Mouse (Mus musculus): ENCODE data around the gene Wdr82. TPM values are rescaled to one million over a fixed set of nuclear protein-coding genes. Genes with fewer than 3 reads are reported as not detected.

Gene Wdr82
- polyA plus RNA-seq, 1 experiment from 2014 or later, result 40.2 TPM

GRCm38 (mm10) chr9:106145582-106145981 is 25.1 kb upstream of the Wdr82 start:
- no peaks in the 10 kb centered on the region for H3K27me3 ChIP-seq (ENCODE audit: control insufficient read depth, insufficient read depth, low read length)
- no peaks in the 10 kb centered on the region for H3K36me3 ChIP-seq (replicated peaks; ENCODE audit: control insufficient read depth, insufficient read depth)
- WGBS, result 71% methylated on average over 2 of the region's 2 CpGs
- H3K4me1 ChIP-seq (replicated peaks; ENCODE audit: control insufficient read depth, insufficient read depth, low read length), result peaks cover 31% of the 10 kb centered on the region
- H3K4me3 ChIP-seq (replicated peaks; ENCODE audit: low read length), result no peak overlapping the region
- DNase-seq (ENCODE audit: low spot score) (no peak), ATAC-seq (ENCODE audit: low FRiP score) (no peak)
- no peaks in the 10 kb centered on the region for H3K9me3 ChIP-seq (ENCODE audit: control insufficient read depth, low read length)
- H3K9ac ChIP-seq, result no peak overlapping the region
- H3K4me2 ChIP-seq (replicated peaks), result no peak overlapping the region
- no peak overlapping the region for H3K27ac ChIP-seq

DNA sequence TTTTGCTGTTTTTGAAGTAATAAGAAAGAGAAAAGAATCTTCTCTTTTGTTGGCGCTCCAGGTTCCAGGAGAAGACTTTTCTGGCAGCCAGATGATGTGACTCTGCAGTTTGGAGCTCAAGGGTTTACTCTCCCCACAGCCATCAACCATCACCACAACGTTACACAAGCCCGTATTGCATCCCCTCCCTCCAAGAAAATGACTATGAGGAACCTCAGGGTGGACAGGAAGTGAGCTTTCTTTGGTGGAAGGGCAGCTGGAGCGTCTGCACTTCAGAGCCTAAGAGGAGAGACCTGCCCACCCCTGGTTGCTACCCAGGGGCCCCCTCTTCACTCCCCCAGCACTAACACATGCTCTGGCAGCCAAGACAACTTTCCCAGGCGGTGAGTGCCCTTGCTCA is 23.4 kb upstream of the Wdr82 start:
- ATAC-seq (ENCODE audit: low FRiP score) (no peak), DNase-seq (ENCODE audit: low spot score) (no peak)
- H3K27me3 ChIP-seq (ENCODE audit: control insufficient read depth, insufficient read depth, low read length), result no peaks in the 10 kb centered on the region
- H3K9me3 ChIP-seq (ENCODE audit: control insufficient read depth, low read length), result no peaks in the 10 kb centered on the region
- peak overlapping the region; percentile 67 for H3K4me3 ChIP-seq (replicated peaks; ENCODE audit: low read length)
- peak overlapping the region; percentile 63 for H3K4me2 ChIP-seq (replicated peaks)
- H3K27ac ChIP-seq, result peak overlapping the region; percentile 93
- H3K9ac ChIP-seq, result peak overlapping the region; percentile 99
- peaks cover 12% of the 10 kb centered on the region for H3K36me3 ChIP-seq (replicated peaks; ENCODE audit: control insufficient read depth, insufficient read depth)
- WGBS, result 30% methylated on average over 5 of the region's 5 CpGs
- H3K4me1 ChIP-seq (replicated peaks; ENCODE audit: control insufficient read depth, insufficient read depth, low read length), result peaks cover 34% of the 10 kb centered on the region

DNA sequence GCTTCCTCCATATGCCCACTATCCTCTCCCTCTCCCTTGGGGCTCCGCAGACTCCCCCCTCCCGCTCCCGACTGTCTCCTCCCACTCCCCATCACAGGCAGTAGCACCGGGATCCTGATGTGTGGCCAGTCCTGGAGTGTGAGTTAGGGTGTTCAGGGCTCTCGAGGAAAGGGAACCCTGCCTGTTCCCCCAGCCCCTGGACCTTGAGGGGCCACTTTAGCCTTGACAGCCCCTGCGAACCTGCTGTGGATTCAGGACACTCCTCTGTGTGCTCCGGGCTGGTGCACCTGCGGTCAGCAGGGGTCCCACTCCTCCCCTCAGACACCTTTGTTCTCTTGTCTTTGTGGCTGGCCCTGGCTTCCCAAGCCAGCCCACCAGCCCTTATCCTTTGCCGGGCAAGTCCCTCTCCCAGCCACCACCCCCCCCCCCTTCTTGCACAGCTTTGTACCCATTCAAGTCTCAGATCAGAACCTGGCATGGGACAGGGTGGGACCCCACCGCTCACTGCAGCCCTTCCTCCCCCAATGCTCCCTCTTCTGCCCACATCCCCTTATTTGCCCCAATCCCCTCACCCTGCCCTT is 22.8 kb upstream of the Wdr82 start:
- Histone ChIP-seq H3K4me1 (replicated peaks; ENCODE audit: control insufficient read depth, insufficient read depth, low read length) (peaks cover 34% of the 10 kb centered on the region), H3K27ac (peak overlapping the region; percentile 93), H3K4me2 (replicated peaks) (peak overlapping the region; percentile 63), H3K27me3 (ENCODE audit: control insufficient read depth, insufficient read depth, low read length) (no peaks in the 10 kb centered on the region), H3K9me3 (ENCODE audit: control insufficient read depth, low read length) (no peaks in the 10 kb centered on the region), H3K4me3 (replicated peaks; ENCODE audit: low read length) (peak overlapping the region; percentile 67), H3K36me3 (replicated peaks; ENCODE audit: control insufficient read depth, insufficient read depth) (peaks cover 18% of the 10 kb centered on the region), H3K9ac (peak overlapping the region; percentile 99)
- no peak for DNase-seq (ENCODE audit: low spot score)
- ATAC-seq (ENCODE audit: low FRiP score), result peak; percentile 55
- 4% methylated on average over 10 of the region's 10 CpGs for WGBS

DNA sequence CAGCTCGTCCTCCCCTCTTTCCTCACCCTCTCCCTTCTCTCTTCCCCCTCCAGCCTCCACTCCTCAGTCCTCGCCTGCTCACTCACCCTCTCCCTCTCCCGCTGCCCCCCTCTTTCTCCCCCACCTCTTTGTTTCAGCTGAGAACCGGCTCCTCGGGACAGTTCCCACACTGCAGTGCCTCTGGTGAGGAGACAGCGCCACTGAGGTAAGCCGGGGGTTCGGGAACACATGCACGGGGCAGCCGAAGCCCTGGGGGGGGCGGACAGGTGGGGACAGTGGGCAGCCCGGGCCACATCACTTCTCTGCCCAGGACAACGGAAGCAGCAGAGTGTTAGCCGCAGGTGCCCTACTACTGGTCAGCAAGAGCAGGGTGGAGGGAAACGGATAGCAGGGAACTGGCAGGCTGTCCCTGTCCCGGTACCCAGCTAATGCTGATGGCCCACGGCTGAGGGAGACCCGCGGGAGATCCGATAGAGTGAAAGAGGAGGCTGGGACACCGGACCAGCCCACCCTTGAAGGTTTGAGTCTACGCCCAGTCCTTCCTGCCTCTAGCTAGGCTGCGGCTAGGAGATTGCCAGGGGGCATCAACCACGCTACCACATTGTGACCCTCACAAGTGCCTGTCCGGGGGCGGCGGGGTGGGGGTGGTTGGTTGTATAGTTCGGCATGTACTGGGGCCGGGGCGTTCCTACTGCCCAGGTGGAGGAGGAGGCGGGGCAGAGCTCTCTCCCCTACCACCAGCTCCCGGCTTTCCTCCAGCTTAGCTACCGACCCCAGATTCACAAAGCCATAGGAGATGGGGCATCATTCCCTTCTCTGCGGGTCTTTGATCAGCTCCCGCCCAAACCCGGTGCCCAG is 22.0 kb upstream of the Wdr82 start:
- DNase-seq (ENCODE audit: low spot score), result peak; percentile 69
- Histone ChIP-seq H3K4me1 (replicated peaks; ENCODE audit: control insufficient read depth, insufficient read depth, low read length) (peaks cover 34% of the 10 kb centered on the region), H3K4me2 (replicated peaks) (peak overlapping the region; percentile 63), H3K27me3 (ENCODE audit: control insufficient read depth, insufficient read depth, low read length) (no peaks in the 10 kb centered on the region), H3K4me3 (replicated peaks; ENCODE audit: low read length) (peak overlapping the region; percentile 67), H3K9me3 (ENCODE audit: control insufficient read depth, low read length) (no peaks in the 10 kb centered on the region), H3K9ac (peak overlapping the region; percentile 99), H3K36me3 (replicated peaks; ENCODE audit: control insufficient read depth, insufficient read depth) (peaks cover 26% of the 10 kb centered on the region), H3K27ac (peak overlapping the region; percentile 93)
- under 1% methylated on average over 36 of the region's 36 CpGs for WGBS
- peak; percentile 82 for ATAC-seq (ENCODE audit: low FRiP score)

GRCm38 (mm10) chr9:106149399-106149754 is 21.4 kb upstream of the Wdr82 start:
- Histone ChIP-seq H3K27me3 (ENCODE audit: control insufficient read depth, insufficient read depth, low read length) (no peaks in the 10 kb centered on the region), H3K9me3 (ENCODE audit: control insufficient read depth, low read length) (no peaks in the 10 kb centered on the region), H3K4me1 (replicated peaks; ENCODE audit: control insufficient read depth, insufficient read depth, low read length) (peaks cover 34% of the 10 kb centered on the region), H3K36me3 (replicated peaks; ENCODE audit: control insufficient read depth, insufficient read depth) (peaks cover 29% of the 10 kb centered on the region), H3K27ac (peak overlapping the region; percentile 93), H3K4me2 (replicated peaks) (peak overlapping the region; percentile 63), H3K4me3 (replicated peaks; ENCODE audit: low read length) (peak overlapping the region; percentile 67), H3K9ac (peak overlapping the region; percentile 99)
- no peak for ATAC-seq (ENCODE audit: low FRiP score)
- no peak for DNase-seq (ENCODE audit: low spot score)
- 7% methylated on average over 10 of the region's 10 CpGs for WGBS

GRCm38 (mm10) chr9:106154106-106154505 is 16.6 kb upstream of the Wdr82 start:
- Histone ChIP-seq H3K9me3 (ENCODE audit: control insufficient read depth, low read length) (no peaks in the 10 kb centered on the region), H3K27me3 (ENCODE audit: control insufficient read depth, insufficient read depth, low read length) (no peaks in the 10 kb centered on the region), H3K9ac (no peak overlapping the region), H3K4me3 (replicated peaks; ENCODE audit: low read length) (no peak overlapping the region), H3K4me2 (replicated peaks) (no peak overlapping the region), H3K4me1 (replicated peaks; ENCODE audit: control insufficient read depth, insufficient read depth, low read length) (peaks cover 24% of the 10 kb centered on the region), H3K36me3 (replicated peaks; ENCODE audit: control insufficient read depth, insufficient read depth) (peaks cover 29% of the 10 kb centered on the region), H3K27ac (peak overlapping the region; percentile 64; the same call in 1 of the 2 replicates)
- ATAC-seq (ENCODE audit: low FRiP score) (no peak), DNase-seq (ENCODE audit: low spot score) (no peak)
- 87% methylated on average over 9 of the region's 9 CpGs for WGBS

DNA sequence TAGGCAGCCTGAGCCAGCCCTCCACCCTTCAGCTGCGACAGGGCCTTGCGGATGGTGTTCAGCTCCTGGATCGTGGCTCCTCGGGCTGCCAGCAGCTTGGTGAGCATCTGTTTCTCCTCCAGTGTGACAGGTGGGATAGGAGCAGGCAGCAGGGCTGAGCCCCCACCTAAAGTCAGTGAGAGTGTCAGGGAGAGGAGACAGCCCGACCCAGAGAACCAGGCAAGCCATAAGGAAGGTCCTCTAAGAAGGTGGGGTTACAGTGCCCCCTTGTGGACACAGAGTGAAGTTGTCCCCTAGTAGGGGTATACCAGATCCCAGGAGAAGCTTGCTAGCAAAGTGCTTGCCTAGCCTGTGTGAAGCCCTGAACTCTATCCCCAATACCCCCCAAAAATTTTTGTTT is 14.3 kb upstream of the Wdr82 start:
- WGBS, result 53% methylated on average over 5 of the region's 5 CpGs
- Histone ChIP-seq H3K4me3 (replicated peaks; ENCODE audit: low read length) (no peak overlapping the region), H3K36me3 (replicated peaks; ENCODE audit: control insufficient read depth, insufficient read depth) (peaks cover 22% of the 10 kb centered on the region), H3K4me1 (replicated peaks; ENCODE audit: control insufficient read depth, insufficient read depth, low read length) (peaks cover 10% of the 10 kb centered on the region), H3K4me2 (replicated peaks) (no peak overlapping the region), H3K9ac (peak overlapping the region; percentile 26), H3K27ac (peak overlapping the region; percentile 64), H3K27me3 (ENCODE audit: control insufficient read depth, insufficient read depth, low read length) (no peaks in the 10 kb centered on the region), H3K9me3 (ENCODE audit: control insufficient read depth, low read length) (no peaks in the 10 kb centered on the region)
- DNase-seq (ENCODE audit: low spot score), result peak; percentile 87
- ATAC-seq (ENCODE audit: low FRiP score), result peak; percentile 49

DNA sequence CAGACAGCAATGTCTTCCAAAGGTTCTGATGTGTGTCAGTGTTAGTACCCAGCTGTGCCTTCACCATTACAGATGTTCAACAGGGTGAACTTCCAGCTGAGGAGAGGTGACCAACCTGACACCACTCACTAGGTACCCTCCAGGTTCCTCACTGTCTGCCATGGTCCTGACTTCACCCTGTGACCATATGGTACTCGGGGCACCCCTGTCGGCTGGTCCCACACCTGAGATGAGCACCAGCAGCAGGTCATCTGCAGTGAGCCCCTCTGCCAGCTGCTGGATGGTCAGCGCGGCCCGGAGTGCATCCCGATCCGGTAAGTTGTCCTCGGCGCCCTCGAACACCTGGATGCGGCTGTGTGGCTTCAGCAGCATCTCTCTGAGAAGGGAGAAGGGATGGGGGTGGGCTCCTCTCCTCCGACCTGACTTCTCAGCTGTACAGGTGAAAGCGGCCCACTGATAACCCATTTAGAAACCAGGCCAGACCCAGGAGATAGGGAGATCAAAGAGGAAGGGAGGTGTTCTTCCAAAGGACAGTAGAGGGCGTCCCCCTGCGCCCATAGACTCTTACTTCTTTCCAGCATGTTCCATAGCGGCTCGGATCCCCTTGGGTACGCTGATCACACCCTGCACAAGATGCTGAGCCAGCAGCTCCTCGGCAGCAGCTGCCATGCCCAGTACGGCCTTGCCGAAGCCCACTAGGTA is 13.7 kb upstream of the Wdr82 start:
- peaks cover 19% of the 10 kb centered on the region for H3K36me3 ChIP-seq (replicated peaks; ENCODE audit: control insufficient read depth, insufficient read depth)
- H3K27ac ChIP-seq, result no peak overlapping the region
- H3K4me2 ChIP-seq (replicated peaks), result no peak overlapping the region
- no peak overlapping the region for H3K9ac ChIP-seq
- no peaks in the 10 kb centered on the region for H3K27me3 ChIP-seq (ENCODE audit: control insufficient read depth, insufficient read depth, low read length)
- no peak overlapping the region for H3K4me3 ChIP-seq (replicated peaks; ENCODE audit: low read length)
- WGBS, result 75% methylated on average over 21 of the region's 21 CpGs
- ATAC-seq (ENCODE audit: low FRiP score) (no peak), DNase-seq (ENCODE audit: low spot score) (peak; percentile 22)
- no peaks in the 10 kb centered on the region for H3K9me3 ChIP-seq (ENCODE audit: control insufficient read depth, low read length)
- H3K4me1 ChIP-seq (replicated peaks; ENCODE audit: control insufficient read depth, insufficient read depth, low read length), result peaks cover 9% of the 10 kb centered on the region; the same call in 1 of the 2 replicates

DNA sequence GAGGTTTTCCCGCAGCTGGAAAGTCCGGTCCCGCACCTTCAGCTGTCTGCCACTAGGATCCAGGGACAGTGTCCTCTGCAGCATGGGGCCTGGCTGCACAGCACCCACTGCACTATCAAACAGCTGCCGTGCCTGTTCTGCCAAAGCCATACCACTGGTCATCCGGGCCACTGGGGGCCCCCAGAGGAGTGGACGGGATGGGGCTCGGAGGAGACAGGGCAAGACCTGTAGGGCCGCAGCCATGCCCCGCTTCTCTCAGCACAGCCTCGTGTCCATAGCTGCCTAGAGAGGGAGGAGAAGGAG is 13.2 kb upstream of the Wdr82 start:
- ATAC-seq (ENCODE audit: low FRiP score), result no peak
- Histone ChIP-seq H3K4me1 (replicated peaks; ENCODE audit: control insufficient read depth, insufficient read depth, low read length) (peaks cover 9% of the 10 kb centered on the region; the same call in 1 of the 2 replicates), H3K27me3 (ENCODE audit: control insufficient read depth, insufficient read depth, low read length) (no peaks in the 10 kb centered on the region), H3K27ac (no peak overlapping the region), H3K9ac (no peak overlapping the region), H3K36me3 (replicated peaks; ENCODE audit: control insufficient read depth, insufficient read depth) (peaks cover 14% of the 10 kb centered on the region), H3K9me3 (ENCODE audit: control insufficient read depth, low read length) (no peaks in the 10 kb centered on the region), H3K4me3 (replicated peaks; ENCODE audit: low read length) (no peak overlapping the region), H3K4me2 (replicated peaks) (no peak overlapping the region)
- DNase-seq (ENCODE audit: low spot score), result no peak
- WGBS, result 87% methylated on average over 10 of the region's 10 CpGs
